Mouse (Mus musculus): ENCODE results near the gene Asgr2.

DNA sequence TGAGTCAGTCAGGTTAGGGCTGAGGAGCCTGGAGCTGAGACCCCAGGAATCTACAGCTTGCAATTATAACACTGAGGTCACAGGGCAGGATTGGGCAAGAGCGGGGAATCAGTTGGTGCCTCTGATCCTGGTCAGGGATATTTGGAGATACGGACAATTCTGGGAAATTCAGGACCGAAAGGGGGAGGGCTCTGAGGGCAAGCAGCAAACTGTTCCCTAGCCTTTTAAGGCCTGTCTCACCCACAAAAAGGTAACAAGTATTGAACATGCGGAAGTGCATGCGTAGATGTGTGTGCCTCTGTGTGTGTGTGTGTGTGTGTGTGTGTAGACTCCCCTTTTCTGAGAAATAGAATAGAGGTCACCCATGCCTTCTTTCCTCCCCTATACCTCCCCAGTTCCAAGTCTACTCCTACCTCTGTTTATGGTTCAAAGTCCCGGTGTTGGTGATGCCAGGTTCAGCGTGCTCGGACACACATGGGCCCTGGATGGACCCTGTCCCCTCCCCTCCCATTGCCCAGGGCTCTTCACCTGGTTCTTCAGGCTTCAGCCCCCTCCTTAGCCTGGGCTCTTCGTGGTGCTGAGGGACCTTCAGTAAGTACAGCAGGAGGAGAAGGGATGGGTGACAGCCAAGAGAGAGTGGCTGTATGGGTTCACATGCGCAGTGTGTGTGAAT, 38.4 kb upstream of the Asgr2 start, which contains the start of gene Asgr1:
- no peak for TF ChIP-seq CTCF (IDR thresholded peaks at IDR 0.05; ENCODE audit: control insufficient read depth, insufficient read depth, insufficient replicate concordance, low read depth, low read length)
- TF ChIP-seq POLR2A (IDR thresholded peaks at IDR 0.05; ENCODE audit: control insufficient read depth, low read depth, low read length) = no peak

Data from testis, adult 2 months (tissue).